Mouse (Mus musculus): ENCODE results near the gene Dnhd1. TPM values are rescaled to one million over a fixed set of nuclear protein-coding genes. Genes with fewer than 3 reads are reported as not detected.

Gene Dnhd1
- 0.55 and 0.58 TPM in 2 replicates for polyA plus RNA-seq (2016; fragmentation: Nextera tagmentation; extraction: Ambion mirVana)

GRCm38 (mm10) chr7:105650639-105651435 is at the start of gene Dnhd1:
Gene Dnhd1, plus strand, starts transcription at chr7:105650827.
- WGBS, result 3% methylated on average over 17 of the region's 17 CpGs
- DNase-seq (ENCODE audit: low spot score), result peak; percentile 94

DNA sequence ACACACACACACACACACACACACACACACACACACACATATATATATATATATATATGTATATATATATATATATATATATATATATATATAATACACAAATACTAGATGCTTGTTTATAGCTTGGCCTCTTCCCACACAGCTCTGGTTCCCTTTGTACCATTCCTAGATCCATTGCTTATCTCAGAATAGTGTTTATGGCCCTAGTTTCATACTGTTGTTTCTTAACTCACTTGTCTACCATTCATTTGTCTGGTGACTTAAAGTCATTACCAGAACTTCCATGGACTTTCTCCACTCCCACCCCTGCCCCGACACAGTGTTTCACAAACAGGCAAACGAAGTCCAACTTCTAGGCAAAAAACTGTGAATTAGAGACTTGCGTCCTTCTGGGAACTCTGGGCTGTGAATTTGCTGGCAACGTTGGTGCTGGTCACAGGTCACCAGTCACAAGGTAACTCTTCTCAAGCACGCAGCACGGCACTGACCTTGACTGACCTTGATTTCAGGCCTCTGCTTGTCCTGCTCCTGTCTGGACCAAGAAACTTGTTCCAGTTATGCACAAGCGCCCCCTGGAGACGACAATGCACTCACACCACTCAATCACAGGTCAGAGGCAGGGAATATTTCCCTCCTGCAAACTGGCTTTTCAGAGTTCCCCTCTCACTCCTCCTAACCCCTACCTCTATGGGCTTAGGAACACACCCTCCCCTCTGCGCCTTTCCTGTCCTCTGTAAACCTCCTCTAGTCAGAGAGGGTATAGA is 47.6 kb upstream of the Dnhd1 start:
- peak; percentile 88 for DNase-seq (ENCODE audit: low spot score)
- Histone ChIP-seq H3K4me1 (no peaks in the 10 kb centered on the region), H3K4me3 (no peak overlapping the region), H3K27ac (peak overlapping the region; percentile 59; the same call in 1 of the 2 replicates), H3K36me3 (no peaks in the 10 kb centered on the region), H3K27me3 (ENCODE audit: insufficient read depth, poor library complexity, severe bottlenecking) (no peaks in the 10 kb centered on the region), H3K9me3 (peaks cover 3% of the 10 kb centered on the region; the same call in 1 of the 2 replicates)
- 40% methylated on average over 9 of the region's 9 CpGs for WGBS

More at GRCm38 (mm10) chr7:105650639-105651435, at the start of gene Dnhd1:
- H3K4me3 ChIP-seq, result peak within 1 kb of the TSS; percentile 57
- peaks cover 9% of the 10 kb centered on the region for H3K4me1 ChIP-seq
- 0 out of 2 replicates have a peak, but pooled peaks cover 5% of the 10 kb centered on the region for H3K36me3 ChIP-seq
- H3K27me3 ChIP-seq (ENCODE audit: insufficient read depth, poor library complexity, severe bottlenecking), result no peaks in the 10 kb centered on the region
- H3K27ac ChIP-seq, result peak within 1 kb of the TSS; percentile 77
- no peaks in the 10 kb centered on the region for H3K9me3 ChIP-seq

DNA sequence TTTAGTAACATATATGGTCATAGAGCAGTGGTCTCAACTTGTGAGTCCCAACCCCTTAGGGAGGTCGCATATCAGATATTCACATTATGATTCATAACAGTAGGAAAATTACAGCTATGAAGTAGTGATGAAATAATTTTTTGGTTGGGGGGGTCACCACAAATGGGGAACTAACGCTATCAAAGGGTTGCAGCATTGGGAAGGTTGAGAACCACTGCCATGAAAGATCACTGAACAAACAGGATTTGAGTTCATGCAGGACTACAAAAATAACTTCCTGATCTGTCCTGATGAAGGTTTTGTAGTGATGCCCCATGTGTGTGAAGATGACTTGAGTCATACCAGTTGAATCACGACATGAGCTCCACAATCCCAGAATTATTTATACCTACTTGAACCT is 42.2 kb upstream of the Dnhd1 start:
- DNase-seq (ENCODE audit: low spot score), result no peak
- Histone ChIP-seq H3K27ac (no peak overlapping the region), H3K4me1 (no peaks in the 10 kb centered on the region), H3K9me3 (peaks cover 3% of the 10 kb centered on the region; the same call in 1 of the 2 replicates), H3K27me3 (ENCODE audit: insufficient read depth, poor library complexity, severe bottlenecking) (no peaks in the 10 kb centered on the region), H3K4me3 (no peak overlapping the region), H3K36me3 (peaks cover 37% of the 10 kb centered on the region)
- WGBS, result 82% methylated on average over 3 of the region's 3 CpGs

- peaks cover 68% of the 10 kb centered on the region for H3K36me3 ChIP-seq
- no peaks in the 10 kb centered on the region for H3K9me3 ChIP-seq
- no peak for DNase-seq (ENCODE audit: low spot score)
- peaks cover 9% of the 10 kb centered on the region; the same call in 1 of the 2 replicates for H3K4me1 ChIP-seq
- H3K27me3 ChIP-seq (ENCODE audit: insufficient read depth, poor library complexity, severe bottlenecking), result no peaks in the 10 kb centered on the region
- H3K4me3 ChIP-seq, result no peak overlapping the region
- WGBS, result 79% methylated on average over 1 of the region's 1 CpGs
- H3K27ac ChIP-seq, result no peak overlapping the region
Measured at GRCm38 (mm10) chr7:105611767-105612166, 38.9 kb upstream of the Dnhd1 start.

GRCm38 (mm10) chr7:105614400-105614799 is 36.2 kb upstream of the Dnhd1 start:
- Histone ChIP-seq H3K9me3 (no peaks in the 10 kb centered on the region), H3K4me3 (no peak overlapping the region), H3K27ac (no peak overlapping the region), H3K36me3 (peaks cover 95% of the 10 kb centered on the region), H3K27me3 (ENCODE audit: insufficient read depth, poor library complexity, severe bottlenecking) (no peaks in the 10 kb centered on the region), H3K4me1 (peaks cover 30% of the 10 kb centered on the region)
- WGBS, result 90% methylated on average over 1 of the region's 1 CpGs
- DNase-seq (ENCODE audit: low spot score), result no peak

DNA sequence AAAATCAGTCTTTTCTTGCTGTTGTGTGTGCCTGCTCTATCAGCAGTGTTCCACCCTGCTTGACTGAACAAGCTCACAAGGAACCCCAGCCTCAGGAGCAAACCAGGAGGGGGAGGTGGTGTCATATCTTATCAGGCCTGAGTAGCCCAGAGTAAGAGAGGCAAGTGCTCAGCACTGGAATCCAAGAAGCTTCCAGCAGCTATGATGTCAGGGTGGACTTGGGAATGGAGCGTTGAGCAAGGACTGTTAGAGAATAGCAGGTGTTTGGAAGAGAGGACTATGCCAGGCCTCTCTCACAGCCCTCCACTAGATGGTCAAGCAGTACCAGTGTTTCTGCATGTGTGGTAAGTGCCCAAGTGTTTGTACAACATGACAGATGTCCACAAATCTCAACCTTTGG is 34.9 kb upstream of the Dnhd1 start:
- DNase-seq (ENCODE audit: low spot score), result no peak
- H3K27ac ChIP-seq, result no peak overlapping the region
- H3K9me3 ChIP-seq, result no peaks in the 10 kb centered on the region
- no peaks in the 10 kb centered on the region for H3K27me3 ChIP-seq (ENCODE audit: insufficient read depth, poor library complexity, severe bottlenecking)
- peaks cover 98% of the 10 kb centered on the region for H3K36me3 ChIP-seq
- no peak overlapping the region for H3K4me3 ChIP-seq
- peaks cover 30% of the 10 kb centered on the region for H3K4me1 ChIP-seq
- WGBS, result 31% methylated on average over 1 of the region's 1 CpGs

DNA sequence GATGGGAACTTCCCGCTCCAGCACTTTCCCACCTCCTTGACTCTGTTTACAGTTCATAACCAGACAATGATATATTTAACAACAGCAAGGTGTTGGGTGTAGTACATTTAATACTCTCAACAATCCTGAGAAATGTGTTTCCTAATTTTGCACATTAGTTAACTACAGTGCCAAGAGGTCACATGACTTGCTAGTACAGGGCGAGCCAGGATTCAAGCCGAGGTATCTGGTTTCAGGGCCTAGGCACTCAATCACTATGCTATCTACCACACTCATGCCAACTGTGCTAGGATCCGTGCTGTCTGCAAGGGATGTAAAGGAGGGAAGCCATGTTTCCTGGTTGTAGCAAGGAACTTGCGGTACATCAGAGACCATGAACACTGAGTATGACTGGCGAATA is 34.1 kb upstream of the Dnhd1 start:
- H3K4me3 ChIP-seq, result no peak overlapping the region
- WGBS, result 72% methylated on average over 6 of the region's 6 CpGs
- H3K9me3 ChIP-seq, result no peaks in the 10 kb centered on the region
- DNase-seq (ENCODE audit: low spot score), result no peak
- H3K4me1 ChIP-seq, result peaks cover 30% of the 10 kb centered on the region
- H3K27me3 ChIP-seq (ENCODE audit: insufficient read depth, poor library complexity, severe bottlenecking), result no peaks in the 10 kb centered on the region
- peaks cover 96% of the 10 kb centered on the region for H3K36me3 ChIP-seq
- H3K27ac ChIP-seq, result no peak overlapping the region

- no peaks in the 10 kb centered on the region for H3K9me3 ChIP-seq
- no peaks in the 10 kb centered on the region for H3K27me3 ChIP-seq (ENCODE audit: insufficient read depth, poor library complexity, severe bottlenecking)
- 96% methylated on average over 22 of the region's 22 CpGs for WGBS
- peaks cover 30% of the 10 kb centered on the region for H3K4me1 ChIP-seq
- H3K36me3 ChIP-seq, result peaks cover 93% of the 10 kb centered on the region
- H3K27ac ChIP-seq, result no peak overlapping the region
- no peak overlapping the region for H3K4me3 ChIP-seq
- no peak for DNase-seq (ENCODE audit: low spot score)
Measured at GRCm38 (mm10) chr7:105617810-105618209, 32.8 kb upstream of the Dnhd1 start.

DNA sequence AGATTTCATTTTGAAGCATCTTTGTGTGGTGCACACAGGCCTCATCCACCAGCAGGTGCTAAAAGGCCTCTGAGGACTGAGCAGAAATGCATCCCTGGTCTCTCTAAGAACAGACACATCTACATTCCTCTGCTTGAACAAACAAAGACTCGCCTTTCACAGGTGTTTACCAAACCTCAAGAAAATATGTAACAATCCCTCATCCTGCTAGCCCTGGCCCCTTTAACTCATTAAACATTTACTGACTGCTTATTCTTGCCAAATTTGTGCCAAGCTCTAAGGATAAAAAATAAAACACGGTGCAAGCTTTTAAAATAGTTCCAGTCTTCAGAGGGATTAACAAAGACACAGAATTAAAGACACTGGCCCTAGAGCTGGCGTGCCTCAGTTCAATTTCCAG is 30.9 kb upstream of the Dnhd1 start:
- no peak overlapping the region for H3K27ac ChIP-seq
- no peaks in the 10 kb centered on the region for H3K27me3 ChIP-seq (ENCODE audit: insufficient read depth, poor library complexity, severe bottlenecking)
- 82% methylated on average over 3 of the region's 3 CpGs for WGBS
- H3K4me3 ChIP-seq, result no peak overlapping the region
- H3K9me3 ChIP-seq, result no peaks in the 10 kb centered on the region
- peaks cover 30% of the 10 kb centered on the region for H3K4me1 ChIP-seq
- DNase-seq (ENCODE audit: low spot score), result no peak
- peaks cover 93% of the 10 kb centered on the region for H3K36me3 ChIP-seq

DNA sequence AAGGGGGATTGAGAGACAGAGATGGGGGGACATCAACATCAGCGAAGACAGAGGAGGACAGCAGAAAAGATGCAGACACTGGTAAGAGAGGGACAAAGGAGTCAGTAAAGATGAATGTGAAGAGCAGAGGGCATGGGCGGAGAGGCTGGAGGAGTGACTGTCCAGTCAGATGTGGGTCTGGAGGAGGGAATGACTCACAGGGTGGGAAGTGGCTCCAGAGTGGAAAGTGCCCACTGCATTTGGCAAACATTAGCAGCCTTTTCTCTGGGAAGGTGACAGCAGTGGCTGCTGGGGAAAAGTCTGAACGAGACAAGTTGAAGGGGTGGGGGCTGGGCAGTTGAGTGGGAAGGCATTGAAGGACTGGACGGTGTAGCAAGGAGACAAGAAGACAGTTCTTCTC is 29.6 kb upstream of the Dnhd1 start:
- no peak overlapping the region for H3K4me3 ChIP-seq
- H3K9me3 ChIP-seq, result no peaks in the 10 kb centered on the region
- peaks cover 32% of the 10 kb centered on the region for H3K4me1 ChIP-seq
- H3K27ac ChIP-seq, result no peak overlapping the region
- DNase-seq (ENCODE audit: low spot score), result no peak
- 67% methylated on average over 4 of the region's 4 CpGs for WGBS
- H3K27me3 ChIP-seq (ENCODE audit: insufficient read depth, poor library complexity, severe bottlenecking), result no peaks in the 10 kb centered on the region
- H3K36me3 ChIP-seq, result peaks cover 81% of the 10 kb centered on the region

DNA sequence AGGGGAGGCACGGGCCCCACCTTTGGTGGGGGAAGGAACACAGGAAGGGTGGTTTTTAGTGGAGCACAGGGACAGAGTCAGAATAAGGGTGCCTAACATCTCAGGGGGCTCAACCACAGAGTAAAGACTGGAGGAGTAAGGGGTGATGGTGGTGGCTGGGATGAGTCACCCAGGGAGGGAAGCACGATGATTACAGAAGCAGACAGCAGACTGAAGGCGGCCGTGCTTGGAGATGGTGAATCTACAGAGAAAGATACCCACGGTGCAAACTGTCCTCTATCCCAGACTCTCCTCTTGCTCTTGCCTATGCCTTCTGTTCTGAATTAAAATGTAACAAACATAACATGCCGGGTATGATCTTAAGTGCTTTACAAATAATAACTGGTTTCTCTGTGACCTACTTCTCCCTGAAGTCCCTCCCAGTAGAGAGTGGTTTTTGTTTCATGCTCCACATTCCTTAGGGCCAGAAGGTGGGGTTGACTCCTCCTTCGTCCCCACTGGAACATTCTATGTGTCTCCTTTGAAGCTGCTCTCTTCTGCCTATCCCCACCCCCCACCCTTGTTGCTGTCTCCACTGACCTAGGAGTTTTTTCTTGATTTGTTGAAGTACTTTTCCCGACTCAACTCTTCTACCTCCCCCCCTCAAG is 28.9 kb upstream of the Dnhd1 start:
- H3K27me3 ChIP-seq (ENCODE audit: insufficient read depth, poor library complexity, severe bottlenecking), result no peaks in the 10 kb centered on the region
- no peak overlapping the region for H3K27ac ChIP-seq
- no peak for DNase-seq (ENCODE audit: low spot score)
- WGBS, result 74% methylated on average over 8 of the region's 8 CpGs
- no peak overlapping the region for H3K4me3 ChIP-seq
- peaks cover 74% of the 10 kb centered on the region for H3K36me3 ChIP-seq
- no peaks in the 10 kb centered on the region for H3K9me3 ChIP-seq
- H3K4me1 ChIP-seq, result peaks cover 28% of the 10 kb centered on the region

DNA sequence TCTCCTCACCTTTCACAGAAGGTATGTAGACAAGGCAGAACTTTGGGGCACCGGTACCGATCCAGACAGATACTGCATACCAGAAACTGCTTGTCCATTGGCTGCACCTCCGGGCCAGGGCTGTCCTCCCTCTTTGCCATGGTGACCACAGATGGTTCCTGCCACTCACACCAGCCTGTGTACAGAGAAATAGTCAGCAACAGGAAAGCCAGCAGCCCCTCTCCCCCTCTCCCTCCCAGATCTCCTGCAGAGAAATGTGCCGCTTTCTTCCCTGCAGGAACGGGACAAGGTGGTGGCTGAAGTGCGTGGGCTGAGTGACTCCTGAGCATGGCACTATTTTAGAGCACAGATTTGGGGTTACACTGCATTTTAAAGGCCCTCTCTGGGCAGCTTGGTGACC is 25.2 kb upstream of the Dnhd1 start:
- no peak for DNase-seq (ENCODE audit: low spot score)
- H3K9me3 ChIP-seq, result no peaks in the 10 kb centered on the region
- peaks cover 31% of the 10 kb centered on the region for H3K4me1 ChIP-seq
- peaks cover 38% of the 10 kb centered on the region for H3K36me3 ChIP-seq
- H3K27ac ChIP-seq, result no peak overlapping the region
- H3K4me3 ChIP-seq, result no peak overlapping the region
- WGBS, result 72% methylated on average over 6 of the region's 6 CpGs
- H3K27me3 ChIP-seq (ENCODE audit: insufficient read depth, poor library complexity, severe bottlenecking), result no peaks in the 10 kb centered on the region

DNA sequence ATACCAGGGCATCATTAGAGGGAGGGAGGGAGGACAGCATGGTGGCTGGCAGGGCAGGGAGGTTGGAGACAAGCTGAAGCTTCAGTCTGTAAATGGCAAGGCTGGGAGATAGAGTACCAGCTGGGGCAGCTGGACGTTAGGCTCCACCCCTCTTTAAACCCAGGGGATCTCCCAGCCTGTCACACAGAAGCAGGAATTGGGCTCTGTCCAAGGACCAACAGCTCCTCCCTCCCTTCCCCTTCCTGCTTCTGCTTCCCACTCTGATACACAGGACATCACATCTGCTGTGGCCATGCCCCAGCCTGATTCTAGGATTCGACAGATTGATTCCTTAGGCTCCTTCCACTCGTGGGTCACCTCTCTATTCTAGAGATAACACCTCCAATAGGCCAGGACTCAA is 22.0 kb upstream of the Dnhd1 start:
- Histone ChIP-seq H3K4me1 (peaks cover 45% of the 10 kb centered on the region), H3K4me3 (no peak overlapping the region), H3K9me3 (no peaks in the 10 kb centered on the region), H3K27me3 (ENCODE audit: insufficient read depth, poor library complexity, severe bottlenecking) (no peaks in the 10 kb centered on the region), H3K36me3 (peaks cover 11% of the 10 kb centered on the region), H3K27ac (no peak overlapping the region)
- peak; percentile 74 for DNase-seq (ENCODE audit: low spot score)
- 15% methylated on average over 3 of the region's 3 CpGs for WGBS

Data from heart, embryonic 10.5 days (tissue).